13 mouse cellular contexts compared by ENCODE assay signal in genomic region chr4:149496612-149497011, GRCm38 (mm10). TPM values are rescaled to one million over a fixed set of nuclear protein-coding genes. Genes with fewer than 3 reads are reported as not detected.
A peak's percentile ranks its signal among the peaks of the same experiment; 100 is the strongest.
DNase-seq lines count a peak whose midpoint lies in the region; ATAC-seq lines count a peak whose summit lies in the region.
"Had no signal": no experiment of that assay in that cellular context is flagged by ENCODE, and none has a peak within 500 bp of the region (broad histone marks: within the 10 kb centered on the region; RNA-seq: fewer than 3 reads in every experiment).

No protein-coding gene starts in this region.

- DNase-seq in embryo, embryonic 10 days (ENCODE audit: low spot score) = peak; percentile 48
- DNase-seq in hindbrain, embryonic 14.5 days (ENCODE audit: low spot score) = no peak
- DNase-seq in heart, adult 8-10 months (ENCODE audit: low spot score) = no peak
- no peak for DNase-seq in gastrocnemius, adult 8-10 months (ENCODE audit: low spot score in 2 of 2)

- no peaks in the 10 kb centered on the region for H3K4me1 ChIP-seq in embryonic facial prominence, embryonic 12.5 days
- H3K4me1 ChIP-seq in hindbrain, embryonic 14.5 days (replicated peaks; ENCODE audit: control insufficient read depth, insufficient read depth, low read length) = no peaks in the 10 kb centered on the region
- H3K4me1 ChIP-seq in midbrain, embryonic 15.5 days = no peaks in the 10 kb centered on the region
- H3K4me1 ChIP-seq in kidney, embryonic 15.5 days = no peaks in the 10 kb centered on the region
- H3K4me1 ChIP-seq: heart, embryonic 12.5 days had no signal

- no peak overlapping the region for H3K9ac ChIP-seq in embryonic facial prominence, embryonic 12.5 days
- H3K9ac ChIP-seq in hindbrain, embryonic 14.5 days = no peak overlapping the region
- H3K9ac ChIP-seq in midbrain, embryonic 15.5 days = no peak overlapping the region
- no peak overlapping the region for H3K9ac ChIP-seq in kidney, embryonic 15.5 days

- no peak overlapping the region for H3K4me2 ChIP-seq in embryonic facial prominence, embryonic 12.5 days (replicated peaks)
- no peak overlapping the region for H3K4me2 ChIP-seq in hindbrain, embryonic 14.5 days (replicated peaks)
- no peak overlapping the region for H3K4me2 ChIP-seq in midbrain, embryonic 15.5 days
- no peak overlapping the region for H3K4me2 ChIP-seq in kidney, embryonic 15.5 days
- H3K4me2 ChIP-seq: heart, embryonic 12.5 days had no signal

- H3K27me3 ChIP-seq in embryonic facial prominence, embryonic 12.5 days = no peaks in the 10 kb centered on the region
- H3K27me3 ChIP-seq in hindbrain, embryonic 14.5 days (ENCODE audit: control insufficient read depth, insufficient read depth, low read length) = no peaks in the 10 kb centered on the region
- no peaks in the 10 kb centered on the region for H3K27me3 ChIP-seq in midbrain, embryonic 15.5 days (replicated peaks)
- no peaks in the 10 kb centered on the region for H3K27me3 ChIP-seq in kidney, embryonic 15.5 days
- H3K27me3 ChIP-seq: heart, embryonic 12.5 days had no signal

- WGBS in embryonic facial prominence, embryonic 12.5 days = 29% methylated on average over 2 of the region's 2 CpGs
- WGBS in hindbrain, embryonic 14.5 days = 5% methylated on average over 2 of the region's 2 CpGs
- WGBS in midbrain, embryonic 15.5 days = 13% methylated on average over 2 of the region's 2 CpGs
- WGBS in kidney, embryonic 15.5 days = 73% methylated on average over 2 of the region's 2 CpGs

- ATAC-seq in embryonic facial prominence, embryonic 12.5 days (ENCODE audit: insufficient number of reproducible peaks, insufficient read depth, low FRiP score, low TSS enrichment) = peak; percentile 60; the same call in 1 of the 2 replicates
- ATAC-seq in hindbrain, embryonic 14.5 days (ENCODE audit: low FRiP score) = peak; percentile 62; the same call in 1 of the 2 replicates
- no peak for ATAC-seq in midbrain, embryonic 15.5 days (replicated peaks)
- ATAC-seq in kidney, embryonic 15.5 days (replicated peaks; ENCODE audit: low FRiP score) = no peak

- peak overlapping the region; percentile 36; the same call in 1 of the 2 replicates for H3K27ac ChIP-seq in embryonic facial prominence, embryonic 12.5 days
- H3K27ac ChIP-seq in hindbrain, embryonic 14.5 days = peak overlapping the region; percentile 75
- peak overlapping the region; percentile 13; the same call in 1 of the 2 replicates for H3K27ac ChIP-seq in midbrain, embryonic 15.5 days
- no peak overlapping the region for H3K27ac ChIP-seq in kidney, embryonic 15.5 days
- H3K27ac ChIP-seq: kidney, postnatal 0 days had no signal

- no peaks in the 10 kb centered on the region for H3K9me3 ChIP-seq in embryonic facial prominence, embryonic 12.5 days
- no peaks in the 10 kb centered on the region for H3K9me3 ChIP-seq in hindbrain, embryonic 14.5 days (ENCODE audit: control insufficient read depth, low read length)
- no peaks in the 10 kb centered on the region for H3K9me3 ChIP-seq in midbrain, embryonic 15.5 days
- no peaks in the 10 kb centered on the region for H3K9me3 ChIP-seq in kidney, embryonic 15.5 days (replicated peaks)
- H3K9me3 ChIP-seq: heart, embryonic 12.5 days had no signal

- H3K36me3 ChIP-seq in embryonic facial prominence, embryonic 12.5 days = peaks cover 62% of the 10 kb centered on the region
- peaks cover 83% of the 10 kb centered on the region for H3K36me3 ChIP-seq in hindbrain, embryonic 14.5 days (replicated peaks; ENCODE audit: control insufficient read depth, insufficient read depth)
- H3K36me3 ChIP-seq in midbrain, embryonic 15.5 days (replicated peaks) = peaks cover 34% of the 10 kb centered on the region
- peaks cover 85% of the 10 kb centered on the region for H3K36me3 ChIP-seq in kidney, embryonic 15.5 days

- no peak overlapping the region for H3K4me3 ChIP-seq in embryonic facial prominence, embryonic 12.5 days
- no peak overlapping the region for H3K4me3 ChIP-seq in hindbrain, embryonic 14.5 days (replicated peaks; ENCODE audit: low read length)
- H3K4me3 ChIP-seq in midbrain, embryonic 15.5 days = no peak overlapping the region
- H3K4me3 ChIP-seq in kidney, embryonic 15.5 days (replicated peaks) = no peak overlapping the region
- H3K4me3 ChIP-seq: heart, embryonic 12.5 days had no signal

RNA-seq across cellular contexts. Expression of gene Lzic, which starts 11.6 kb away (rescaled TPM):
- 55.5 and 57.6 TPM in 2 replicates for polyA plus RNA-seq in embryonic facial prominence, embryonic 12.5 days (2016; fragmentation: Nextera tagmentation; extraction: Ambion mirVana)
- 49.9 and 52.5 TPM in 2 replicates for polyA plus RNA-seq in hindbrain, embryonic 14.5 days (2014; fragmentation: Nextera tagmentation; extraction: Ambion mirVana)
- 36.6 and 39.9 TPM in 2 replicates for polyA plus RNA-seq in midbrain, embryonic 15.5 days (2015; fragmentation: Nextera tagmentation; extraction: Ambion mirVana)
- 47.1 and 49.3 TPM in 2 replicates for polyA plus RNA-seq in kidney, embryonic 15.5 days (2015; fragmentation: Nextera tagmentation; extraction: Ambion mirVana)
- total RNA-seq in heart, adult 8-10 months (2022) = 10 to 100 TPM; 50.1 to 69.6 (median 57.6) TPM
- total RNA-seq in gastrocnemius, adult 8-10 months (2022) = 10 to 100 TPM; 12.3 to 18.0 (median 12.8) TPM

RNA-seq across cellular contexts. Expression of gene Nmnat1, which starts 11.6 kb away (rescaled TPM):
- polyA plus RNA-seq in embryonic facial prominence, embryonic 12.5 days (2016; fragmentation: Nextera tagmentation; extraction: Ambion mirVana) = 12.1 and 13.3 TPM in 2 replicates
- polyA plus RNA-seq in hindbrain, embryonic 14.5 days (2014; fragmentation: Nextera tagmentation; extraction: Ambion mirVana) = 7.5 and 8.2 TPM in 2 replicates
- polyA plus RNA-seq in midbrain, embryonic 15.5 days (2015; fragmentation: Nextera tagmentation; extraction: Ambion mirVana) = 7.2 and 7.9 TPM in 2 replicates
- polyA plus RNA-seq in kidney, embryonic 15.5 days (2015; fragmentation: Nextera tagmentation; extraction: Ambion mirVana) = 13.7 TPM in 2 replicates
- 10 to 100 TPM; 35.1 to 36.8 (median 36.0) TPM for total RNA-seq in heart, adult 8-10 months (2022)
- 10 to 100 TPM; 29.8 to 34.8 (median 30.9) TPM for total RNA-seq in gastrocnemius, adult 8-10 months (2022)

RNA-seq across cellular contexts. Expression of gene Tmem274, which starts 19.4 kb away (rescaled TPM):
- polyA plus RNA-seq in embryonic facial prominence, embryonic 12.5 days (2016; fragmentation: Nextera tagmentation; extraction: Ambion mirVana) = 0.39 and 0.56 TPM in 2 replicates
- 0.37 TPM in 1 of 2 replicates, not detected in the other for polyA plus RNA-seq in hindbrain, embryonic 14.5 days (2014; fragmentation: Nextera tagmentation; extraction: Ambion mirVana)
- polyA plus RNA-seq in midbrain, embryonic 15.5 days (2015; fragmentation: Nextera tagmentation; extraction: Ambion mirVana) = not detected in 2 replicates
- 0.45 TPM in 1 of 2 replicates, not detected in the other for polyA plus RNA-seq in kidney, embryonic 15.5 days (2015; fragmentation: Nextera tagmentation; extraction: Ambion mirVana)
- not detected for total RNA-seq in heart, adult 8-10 months (2022)
- not detected for total RNA-seq in gastrocnemius, adult 8-10 months (2022)
- total RNA-seq: adrenal gland, postnatal 4 days; megakaryocyte-erythroid progenitor cell, adult 5-6 weeks; MEL had no signal
- polyA plus RNA-seq: kidney, postnatal 0 days; spleen, adult 2 months had no signal

RNA-seq across cellular contexts. Expression of gene Ctnnbip1, which starts 21.4 kb away (rescaled TPM):
- 83.3 and 85.2 TPM in 2 replicates for polyA plus RNA-seq in embryonic facial prominence, embryonic 12.5 days (2016; fragmentation: Nextera tagmentation; extraction: Ambion mirVana)
- 99.0 and 100 TPM in 2 replicates for polyA plus RNA-seq in hindbrain, embryonic 14.5 days (2014; fragmentation: Nextera tagmentation; extraction: Ambion mirVana)
- polyA plus RNA-seq in midbrain, embryonic 15.5 days (2015; fragmentation: Nextera tagmentation; extraction: Ambion mirVana) = 99.5 and 106 TPM in 2 replicates
- 62.1 and 64.8 TPM in 2 replicates for polyA plus RNA-seq in kidney, embryonic 15.5 days (2015; fragmentation: Nextera tagmentation; extraction: Ambion mirVana)
- total RNA-seq in heart, adult 8-10 months (2022) = 10 to 100 TPM; 16.0 to 23.2 (median 20.5) TPM
- total RNA-seq in gastrocnemius, adult 8-10 months (2022) = 10 to 100 TPM; 16.3 to 22.2 (median 18.8) TPM

RNA-seq across cellular contexts. Expression of gene Rbp7, which starts 41.8 kb away (rescaled TPM):
- 0.32 TPM in 1 of 2 replicates, not detected in the other for polyA plus RNA-seq in embryonic facial prominence, embryonic 12.5 days (2016; fragmentation: Nextera tagmentation; extraction: Ambion mirVana)
- not detected in 2 replicates for polyA plus RNA-seq in hindbrain, embryonic 14.5 days (2014; fragmentation: Nextera tagmentation; extraction: Ambion mirVana)
- polyA plus RNA-seq in midbrain, embryonic 15.5 days (2015; fragmentation: Nextera tagmentation; extraction: Ambion mirVana) = 0.99 TPM in 1 of 2 replicates, not detected in the other
- 0.77 and 0.90 TPM in 2 replicates for polyA plus RNA-seq in kidney, embryonic 15.5 days (2015; fragmentation: Nextera tagmentation; extraction: Ambion mirVana)
- total RNA-seq in heart, adult 8-10 months (2022) = 10 to 100 TPM; 41.4 to 66.1 (median 52.8) TPM
- 10 to 100 TPM in 1 of 4 experiments, 1 to 10 TPM in 3; 3.8 to 14.0 (median 5.8) TPM for total RNA-seq in gastrocnemius, adult 8-10 months (2022)
- total RNA-seq: megakaryocyte-erythroid progenitor cell, adult 5-6 weeks; MEL had no signal
- polyA plus RNA-seq: spleen, adult 2 months had no signal

Comparison
In these comparisons a context has a peak if more than half of its experiments do, and no peak if none do; other contexts are left out.
1. ATAC-seq: peak in embryonic facial prominence, embryonic 12.5 days (single experiment) and hindbrain, embryonic 14.5 days (single experiment); none in midbrain, embryonic 15.5 days (single experiment) and kidney, embryonic 15.5 days (single experiment).